Mouse (Mus musculus): ENCODE data around the gene Alox12. TPM values are rescaled to one million over a fixed set of nuclear protein-coding genes. Genes with fewer than 3 reads are reported as not detected.
A peak's percentile ranks its signal among the peaks of the same experiment; 100 is the strongest.

The Alox12 gene
- polyA plus RNA-seq, 1 experiment from 2014 or later: 1.2 TPM

DNA sequence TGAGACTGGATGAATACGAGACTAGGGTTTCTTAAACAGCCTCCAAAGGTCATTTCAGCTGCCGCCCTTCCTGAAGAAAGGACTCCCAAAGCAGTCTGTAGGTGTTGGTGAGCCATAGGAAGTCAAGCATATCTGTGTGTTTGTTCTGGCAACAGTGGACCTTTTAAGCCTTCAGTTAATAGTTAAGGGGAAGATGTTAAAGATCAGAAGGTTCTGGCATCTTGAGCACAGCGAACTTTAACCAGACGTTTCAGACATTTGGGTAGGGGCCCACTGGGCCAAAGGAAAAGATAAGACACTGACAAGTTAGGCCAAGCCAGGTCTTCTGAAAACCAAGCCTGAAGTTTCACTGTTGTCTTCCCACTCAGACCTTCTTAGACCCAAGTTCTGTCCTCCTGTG is 37.1 kb downstream of the Alox12 start:
- H3K4me3 ChIP-seq: no peak overlapping the region
- H3K27me3 ChIP-seq: peaks cover 35% of the 10 kb centered on the region
- 95% methylated on average over 4 of the region's 4 CpGs for WGBS
- H3K9me3 ChIP-seq: no peaks in the 10 kb centered on the region
- no peak overlapping the region for H3K9ac ChIP-seq
- H3K27ac ChIP-seq (replicated peaks): no peak overlapping the region
- H3K36me3 ChIP-seq: peaks cover 6% of the 10 kb centered on the region; the same call in 1 of the 2 replicates
- peaks cover 57% of the 10 kb centered on the region for H3K4me1 ChIP-seq (replicated peaks)
- ATAC-seq (ENCODE audit: low FRiP score, low read depth): no peak
- 0 out of 2 replicates have a peak overlapping the region, but pooled peaks have one; percentile 87 for H3K4me2 ChIP-seq

DNA sequence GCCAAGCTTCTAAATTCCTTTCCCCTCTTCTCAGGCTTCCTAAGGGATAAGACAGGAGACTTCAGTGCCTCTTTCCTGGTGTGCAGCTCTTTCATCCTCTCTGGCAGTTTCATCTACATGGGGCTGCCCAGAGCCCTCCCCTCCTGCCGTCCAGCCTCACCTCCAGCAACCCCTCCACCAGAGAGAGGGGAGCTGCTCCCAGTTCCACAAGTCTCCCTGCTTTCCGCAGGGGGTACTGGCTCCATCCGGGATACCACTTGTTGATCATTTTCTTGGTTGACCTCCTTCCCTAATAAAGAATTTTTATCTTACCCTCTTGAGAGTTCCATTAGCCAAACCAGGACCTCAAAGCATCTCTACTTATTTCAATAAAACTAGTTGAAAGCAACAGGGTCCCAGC is 39.0 kb downstream of the Alox12 start:
- peaks cover 39% of the 10 kb centered on the region for H3K27me3 ChIP-seq
- peaks cover 46% of the 10 kb centered on the region for H3K4me1 ChIP-seq (replicated peaks)
- WGBS: 46% methylated on average over 3 of the region's 3 CpGs

DNA sequence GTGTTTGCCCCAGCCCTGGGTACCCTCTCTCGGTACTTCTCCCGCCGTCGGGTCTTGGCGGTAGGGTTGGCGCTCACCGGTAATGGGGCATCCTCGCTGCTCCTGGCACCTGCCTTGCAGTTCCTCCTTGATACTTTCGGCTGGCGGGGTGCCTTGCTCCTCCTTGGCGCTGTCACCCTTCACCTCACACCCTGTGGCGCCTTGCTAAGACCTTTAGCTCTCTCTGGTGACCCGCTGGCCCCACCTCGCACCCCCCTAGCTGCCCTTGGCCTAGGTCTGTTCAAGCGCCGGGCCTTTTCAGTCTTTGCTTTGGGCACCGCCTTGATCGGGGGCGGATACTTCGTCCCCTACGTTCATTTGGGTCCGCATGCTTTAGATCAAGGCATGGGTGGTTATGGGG is 39.9 kb downstream of the Alox12 start:
- peaks cover 46% of the 10 kb centered on the region for H3K4me1 ChIP-seq (replicated peaks)
- peaks cover 39% of the 10 kb centered on the region for H3K27me3 ChIP-seq
- peak overlapping the region; percentile 84 for H3K4me2 ChIP-seq
- no peak overlapping the region for H3K27ac ChIP-seq (replicated peaks)
- no peak for ATAC-seq (ENCODE audit: low FRiP score, low read depth)
- H3K9ac ChIP-seq: no peak overlapping the region
- WGBS: 11% methylated on average over 22 of the region's 22 CpGs
- H3K36me3 ChIP-seq: peaks cover 6% of the 10 kb centered on the region; the same call in 1 of the 2 replicates
- H3K9me3 ChIP-seq: no peaks in the 10 kb centered on the region
- no peak overlapping the region for H3K4me3 ChIP-seq

More for the DNA sequence above, 39.0 kb downstream of the Alox12 start:
- H3K27ac ChIP-seq (replicated peaks): no peak overlapping the region
- H3K36me3 ChIP-seq: peaks cover 6% of the 10 kb centered on the region; the same call in 1 of the 2 replicates
- no peak overlapping the region for H3K4me3 ChIP-seq
- ATAC-seq (ENCODE audit: low FRiP score, low read depth): no peak
- H3K4me2 ChIP-seq: no peak overlapping the region
- no peak overlapping the region for H3K9ac ChIP-seq
- H3K9me3 ChIP-seq: no peaks in the 10 kb centered on the region

DNA sequence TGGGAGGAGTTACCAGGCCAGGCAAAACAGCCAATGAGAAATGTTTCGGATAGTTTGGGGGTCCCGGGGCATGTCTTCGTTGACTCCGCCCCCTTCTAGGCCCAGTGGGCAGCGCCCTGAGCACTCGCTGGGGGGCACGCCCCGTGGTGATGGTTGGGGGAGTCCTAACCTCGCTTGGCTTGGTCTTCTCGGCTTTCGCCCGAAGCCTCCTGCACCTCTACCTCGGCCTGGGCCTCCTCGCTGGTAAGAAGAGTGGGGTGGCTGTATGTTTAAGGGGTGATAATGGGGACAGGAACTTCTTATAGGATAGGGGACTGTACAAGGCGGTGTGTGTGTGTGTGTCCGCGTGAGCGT is 40.3 kb downstream of the Alox12 start:
- Histone ChIP-seq H3K27me3 (peaks cover 39% of the 10 kb centered on the region), H3K9ac (no peak overlapping the region), H3K4me1 (replicated peaks) (peaks cover 43% of the 10 kb centered on the region), H3K4me3 (peak overlapping the region; percentile 42), H3K4me2 (peak overlapping the region; percentile 84), H3K27ac (replicated peaks) (no peak overlapping the region), H3K36me3 (peaks cover 6% of the 10 kb centered on the region; the same call in 1 of the 2 replicates), H3K9me3 (no peaks in the 10 kb centered on the region)
- peak; percentile 32; the same call in 1 of the 2 replicates for ATAC-seq (ENCODE audit: low FRiP score, low read depth)
- 5% methylated on average over 18 of the region's 18 CpGs for WGBS

DNA sequence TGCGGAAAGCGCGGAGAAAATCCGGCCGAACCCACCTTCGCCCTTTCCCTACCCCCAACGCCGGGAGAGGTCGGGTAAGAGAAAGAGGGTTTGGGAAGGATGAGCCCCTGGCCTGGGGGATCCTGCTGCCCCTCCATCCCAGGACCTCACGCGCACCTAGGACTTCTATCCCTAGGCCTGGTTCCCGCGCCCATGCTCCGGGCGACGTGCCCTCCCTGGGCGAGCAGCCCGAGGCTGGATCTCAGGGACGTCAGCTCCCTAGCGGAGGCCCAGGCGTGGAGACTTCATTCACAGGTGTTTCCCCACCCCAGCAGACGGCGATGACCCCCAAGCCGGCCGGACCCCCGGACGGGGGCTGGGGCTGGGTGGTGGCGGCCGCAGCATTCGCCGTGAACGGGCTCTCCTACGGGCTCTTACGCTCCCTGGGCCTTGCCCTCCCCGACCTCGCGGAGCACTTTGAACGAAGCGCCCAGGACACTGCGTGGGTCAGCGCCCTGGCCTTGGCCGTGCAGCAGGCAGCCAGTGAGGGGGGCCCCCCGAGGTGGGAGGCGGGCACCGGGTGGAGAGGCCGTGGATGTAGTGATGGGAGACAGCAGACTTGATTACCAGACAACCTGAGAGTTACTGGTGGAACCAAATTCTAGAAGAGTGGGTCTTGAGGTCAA is 40.8 kb downstream of the Alox12 start:
- peaks cover 38% of the 10 kb centered on the region for H3K4me1 ChIP-seq (replicated peaks)
- H3K4me3 ChIP-seq: peak overlapping the region; percentile 42
- H3K9ac ChIP-seq: peak overlapping the region; percentile 44
- peaks cover 6% of the 10 kb centered on the region; the same call in 1 of the 2 replicates for H3K36me3 ChIP-seq
- peak; percentile 57 for ATAC-seq (ENCODE audit: low FRiP score, low read depth)
- H3K4me2 ChIP-seq: peak overlapping the region; percentile 84
- under 1% methylated on average over 46 of the region's 46 CpGs for WGBS
- no peak overlapping the region for H3K27ac ChIP-seq (replicated peaks)
- no peaks in the 10 kb centered on the region for H3K9me3 ChIP-seq
- peaks cover 39% of the 10 kb centered on the region for H3K27me3 ChIP-seq

DNA sequence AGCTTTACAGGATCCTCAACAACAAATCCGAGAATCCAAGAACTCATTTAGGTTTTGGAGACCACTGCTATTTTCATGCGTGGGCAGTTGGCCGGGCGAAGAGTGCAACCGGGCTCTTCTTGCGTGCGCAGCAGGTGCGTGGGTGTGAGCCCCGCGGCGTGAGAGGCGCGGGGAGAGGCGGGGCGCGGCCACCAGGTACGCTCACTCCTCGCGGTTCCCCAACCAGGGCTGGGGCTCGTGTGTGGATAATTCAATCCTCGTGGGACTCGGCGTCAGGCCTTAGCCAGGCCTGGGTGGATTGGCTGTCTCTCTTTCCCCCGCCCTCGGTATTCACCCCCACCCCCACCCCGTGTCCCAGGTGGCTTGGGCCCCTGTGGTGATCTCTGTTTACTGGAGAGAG is 41.4 kb downstream of the Alox12 start:
- Histone ChIP-seq H3K9me3 (no peaks in the 10 kb centered on the region), H3K36me3 (peaks cover 6% of the 10 kb centered on the region; the same call in 1 of the 2 replicates), H3K4me1 (replicated peaks) (peaks cover 32% of the 10 kb centered on the region), H3K9ac (peak overlapping the region; percentile 44), H3K27me3 (peaks cover 39% of the 10 kb centered on the region), H3K27ac (replicated peaks) (no peak overlapping the region), H3K4me2 (peak overlapping the region; percentile 84), H3K4me3 (peak overlapping the region; percentile 42)
- ATAC-seq (ENCODE audit: low FRiP score, low read depth): peak; percentile 17; the same call in 1 of the 2 replicates
- WGBS: 8% methylated on average over 23 of the region's 26 CpGs

DNA sequence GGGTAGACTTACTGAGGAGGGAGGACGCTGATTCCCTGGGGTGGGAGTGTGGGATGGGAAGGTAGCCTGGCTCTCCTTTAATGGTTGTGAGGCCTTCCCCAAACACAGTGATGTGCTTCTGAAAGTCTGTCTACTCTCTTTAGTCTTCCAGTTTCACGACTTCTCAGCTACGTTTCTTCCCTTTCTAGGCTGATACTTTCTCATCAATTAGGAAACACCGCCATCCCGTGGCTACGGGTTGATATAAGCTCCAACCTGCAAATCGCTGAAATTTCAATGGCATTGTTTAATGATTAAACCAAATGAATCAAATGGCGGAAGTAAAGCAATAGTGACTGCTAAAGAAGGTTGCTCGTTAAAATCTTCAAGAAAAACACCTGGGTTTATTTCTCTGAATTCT is 42.3 kb downstream of the Alox12 start:
- Histone ChIP-seq H3K36me3 (peaks cover 6% of the 10 kb centered on the region; the same call in 1 of the 2 replicates), H3K4me3 (no peak overlapping the region), H3K9ac (no peak overlapping the region), H3K4me1 (replicated peaks) (peaks cover 26% of the 10 kb centered on the region), H3K27ac (replicated peaks) (no peak overlapping the region), H3K4me2 (peak overlapping the region; percentile 84; the same call in 1 of the 2 replicates), H3K27me3 (peaks cover 39% of the 10 kb centered on the region), H3K9me3 (no peaks in the 10 kb centered on the region)
- no peak for ATAC-seq (ENCODE audit: low FRiP score, low read depth)
- 9% methylated on average over 9 of the region's 9 CpGs for WGBS

DNA sequence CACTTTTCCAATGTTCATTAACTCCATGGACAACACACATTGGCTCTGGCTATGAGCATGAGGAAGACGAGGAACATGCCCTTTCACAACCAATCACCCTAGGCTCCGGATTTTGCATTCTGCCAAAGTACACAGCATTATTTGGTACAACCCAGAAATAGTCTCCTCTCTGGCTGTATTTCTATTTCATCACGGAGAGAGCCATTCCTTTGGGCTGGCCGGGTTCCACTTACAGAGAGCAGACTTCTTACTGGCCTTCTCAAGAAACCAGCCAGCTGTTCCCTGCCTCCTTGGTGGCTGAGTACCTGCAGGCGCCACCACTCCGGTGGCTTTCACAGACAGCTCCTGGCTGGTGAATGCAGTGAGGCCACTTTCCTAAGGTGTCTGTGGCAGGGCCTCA is 42.7 kb downstream of the Alox12 start, which contains the start of gene Slc16a11:
Gene Slc16a11 (plus strand): TSS at position 330 of the 400 bp plus-strand sequence.
- no peak within 1 kb of the TSS for H3K27ac ChIP-seq (replicated peaks)
- ATAC-seq (ENCODE audit: low FRiP score, low read depth): no peak
- WGBS: 58% methylated on average over 6 of the region's 6 CpGs
- peaks cover 6% of the 10 kb centered on the region; the same call in 1 of the 2 replicates for H3K36me3 ChIP-seq
- peaks cover 39% of the 10 kb centered on the region for H3K27me3 ChIP-seq
- H3K9me3 ChIP-seq: no peaks in the 10 kb centered on the region
- peaks cover 26% of the 10 kb centered on the region for H3K4me1 ChIP-seq (replicated peaks)
- H3K4me2 ChIP-seq: peak within 1 kb of the TSS; percentile 84
- peak within 1 kb of the TSS; percentile 42 for H3K4me3 ChIP-seq
- peak within 1 kb of the TSS; percentile 44 for H3K9ac ChIP-seq

DNA sequence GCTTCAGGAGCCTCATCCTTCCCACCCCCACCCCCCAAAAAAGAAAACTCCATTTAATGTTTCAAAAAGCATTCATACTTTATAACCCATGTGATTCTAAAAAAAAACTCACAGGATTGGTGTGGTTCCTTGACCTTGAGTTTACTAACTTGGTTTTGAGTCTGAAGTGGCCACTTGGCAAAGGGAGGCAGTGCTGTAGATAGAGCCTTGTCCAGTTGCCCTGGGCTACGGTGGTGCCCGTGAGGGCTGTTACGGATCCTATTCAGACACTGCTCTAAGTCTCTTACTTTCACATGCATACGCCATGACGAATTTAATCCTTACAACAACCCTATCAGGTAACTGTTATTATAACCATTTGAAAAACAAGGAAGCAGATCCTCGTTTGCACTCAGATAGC is 43.2 kb downstream of the Alox12 start:
- WGBS: 78% methylated on average over 6 of the region's 6 CpGs
- Histone ChIP-seq H3K9me3 (no peaks in the 10 kb centered on the region), H3K27me3 (peaks cover 37% of the 10 kb centered on the region), H3K4me3 (no peak overlapping the region), H3K36me3 (peaks cover 2% of the 10 kb centered on the region; the same call in 1 of the 2 replicates), H3K27ac (replicated peaks) (no peak overlapping the region), H3K4me1 (replicated peaks) (peaks cover 26% of the 10 kb centered on the region), H3K9ac (no peak overlapping the region), H3K4me2 (no peak overlapping the region)
- no peak for ATAC-seq (ENCODE audit: low FRiP score, low read depth)

DNA sequence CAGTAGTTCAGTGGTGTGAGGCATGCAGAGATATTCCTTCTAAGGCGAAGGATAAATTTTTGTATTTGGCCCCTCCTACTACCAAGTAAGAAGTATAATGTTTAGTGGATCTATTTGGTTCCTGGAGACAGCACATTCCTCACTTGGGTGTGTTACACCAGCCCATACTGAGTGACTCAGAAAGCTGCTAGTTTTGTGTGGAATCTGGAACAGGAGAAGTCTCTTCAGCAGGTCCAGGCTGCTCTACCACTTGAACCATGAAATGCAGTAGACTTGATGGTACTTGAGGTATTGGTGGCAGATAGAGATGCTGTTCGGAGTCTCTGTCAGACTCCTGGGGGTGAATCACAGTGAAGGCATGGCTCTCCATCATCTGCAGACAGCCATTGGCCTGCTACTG is 44.5 kb downstream of the Alox12 start:
- Histone ChIP-seq H3K4me3 (no peak overlapping the region), H3K36me3 (no peaks in the 10 kb centered on the region), H3K9me3 (no peaks in the 10 kb centered on the region), H3K27ac (replicated peaks) (no peak overlapping the region), H3K27me3 (peaks cover 24% of the 10 kb centered on the region), H3K4me1 (replicated peaks) (peaks cover 26% of the 10 kb centered on the region), H3K9ac (no peak overlapping the region), H3K4me2 (no peak overlapping the region)
- ATAC-seq (ENCODE audit: low FRiP score, low read depth): no peak
- WGBS: 94% methylated on average over 2 of the region's 2 CpGs

DNA sequence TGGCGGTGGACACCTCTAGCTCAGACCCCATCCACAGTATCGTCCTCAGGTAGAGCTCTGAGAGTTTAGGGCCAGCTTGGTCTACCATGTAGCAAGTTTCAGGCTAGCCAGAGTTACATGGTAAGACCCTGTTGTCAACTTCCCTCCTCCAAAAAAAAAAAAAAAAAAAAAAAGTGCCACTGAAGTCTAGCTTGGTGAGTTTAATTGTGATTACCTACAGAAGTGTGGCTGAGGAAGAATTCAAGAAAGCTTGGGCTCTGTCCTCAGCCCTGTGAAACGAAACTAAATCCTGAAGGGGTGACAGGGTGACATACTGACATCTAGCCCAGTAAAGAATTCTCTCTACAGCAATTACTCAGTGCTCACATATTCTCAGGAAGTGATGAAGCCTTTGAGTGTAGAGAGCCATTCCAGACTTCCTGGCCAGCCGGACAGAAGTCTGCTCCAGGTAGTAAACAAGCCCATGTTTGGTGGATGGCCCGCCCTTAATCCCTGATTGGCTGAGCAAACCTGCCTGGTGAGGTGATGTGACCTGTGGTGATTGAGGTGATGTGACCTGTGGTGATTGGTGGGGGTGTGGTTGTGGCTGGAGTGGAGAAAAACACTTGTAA is 46.3 kb downstream of the Alox12 start:
- Histone ChIP-seq H3K4me2 (no peak overlapping the region), H3K4me3 (no peak overlapping the region), H3K9me3 (no peaks in the 10 kb centered on the region), H3K4me1 (replicated peaks) (peaks cover 8% of the 10 kb centered on the region), H3K27ac (replicated peaks) (no peak overlapping the region), H3K9ac (no peak overlapping the region), H3K27me3 (peaks cover 8% of the 10 kb centered on the region; the same call in 1 of the 2 replicates), H3K36me3 (no peaks in the 10 kb centered on the region)
- ATAC-seq (ENCODE audit: low FRiP score, low read depth): no peak
- 83% methylated on average over 5 of the region's 5 CpGs for WGBS

DNA sequence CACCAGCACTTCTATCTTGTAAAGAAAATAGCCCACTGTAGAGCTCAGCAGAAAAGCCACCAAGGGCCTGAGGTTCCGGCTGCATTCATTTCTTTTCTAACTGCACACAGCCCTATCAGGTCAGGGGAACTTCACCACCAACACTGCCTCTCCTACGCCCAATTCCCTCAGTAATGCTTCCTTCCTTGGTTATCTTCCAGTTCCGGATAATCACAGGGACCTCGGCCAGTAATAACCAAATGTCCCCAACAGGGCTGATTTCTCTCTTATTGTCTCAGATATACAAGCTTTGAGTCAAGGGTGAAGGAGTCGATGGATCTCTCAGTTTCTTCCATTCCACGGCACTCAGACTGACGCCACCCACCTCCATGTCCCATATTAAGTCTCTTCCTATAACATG is 47.9 kb downstream of the Alox12 start:
- H3K27ac ChIP-seq (replicated peaks): no peak overlapping the region
- WGBS: 90% methylated on average over 7 of the region's 7 CpGs
- H3K9ac ChIP-seq: no peak overlapping the region
- no peak for ATAC-seq (ENCODE audit: low FRiP score, low read depth)
- H3K9me3 ChIP-seq: no peaks in the 10 kb centered on the region
- H3K4me2 ChIP-seq: no peak overlapping the region
- no peak overlapping the region for H3K4me3 ChIP-seq
- no peaks in the 10 kb centered on the region for H3K4me1 ChIP-seq (replicated peaks)
- no peaks in the 10 kb centered on the region for H3K36me3 ChIP-seq
- peaks cover 4% of the 10 kb centered on the region; the same call in 1 of the 2 replicates for H3K27me3 ChIP-seq
